Mouse (Mus musculus) kidney, adult 2 months (tissue): ENCODE measurements around the gene Apoa1.

ENCODE experiments used
- CTCF ChIP-seq: fragments of 200-500 bp; conservative IDR thresholded peaks from 2 replicates; pipeline ENCODE4 v1.5.1; 2011; ENCODE audit warnings: low read depth, mild to moderate bottlenecking, control low read depth, low read length, moderate library complexity, mixed read lengths; ENCODE audit not compliant: insufficient read depth, insufficient read length
- POLR2A ChIP-seq: fragments of 200-500 bp; IDR thresholded peaks from one replicate; pipeline ENCODE4 v1.6.1; 2011; ENCODE audit warnings: low read depth, low read length, control low read depth

DNA sequence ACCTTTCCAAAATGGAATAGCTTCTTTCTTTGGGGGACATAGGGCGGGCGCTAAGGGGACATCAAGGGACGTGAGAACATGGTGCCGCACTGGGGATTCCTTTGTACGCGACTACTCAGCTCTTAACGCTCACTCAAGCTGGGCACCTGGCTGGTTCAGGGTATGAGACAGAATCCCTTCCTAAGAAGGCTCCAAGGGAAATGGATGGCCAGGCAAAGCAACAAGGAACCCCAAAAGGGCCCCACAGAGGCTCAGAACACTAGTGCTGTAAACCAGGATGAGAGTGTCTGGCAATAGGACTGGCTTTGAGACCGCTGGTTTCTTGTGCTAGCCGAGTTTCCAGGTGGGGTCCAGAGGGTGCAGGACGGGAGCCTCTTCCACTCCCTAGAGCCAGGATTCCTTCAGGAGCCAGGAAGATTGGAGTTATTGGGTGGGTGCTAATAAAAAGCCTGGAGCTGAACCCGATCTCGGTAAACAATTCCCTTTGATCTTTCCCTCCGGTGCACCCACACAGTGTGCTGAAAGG, 2.1 kb downstream of the Apoa1 start:
- TF ChIP-seq CTCF (no peak; the same call in 1 of the 2 replicates), POLR2A (no peak)
